Mouse (Mus musculus) stomach, embryonic 16.5 days (tissue): ENCODE data around the gene Clec2g. TPM values are rescaled to one million over a fixed set of nuclear protein-coding genes. Genes with fewer than 3 reads are reported as not detected.

Experiments
- ATAC-seq: fragments of 200-750 bp; cut with Nextera tagmentation; 2 replicates; pipeline ENCODE4 v1.8.0; 2017; ENCODE audit warnings: moderate number of reproducible peaks, moderate TSS enrichment; ENCODE audit not compliant: insufficient read depth, low FRiP score
- H3K27ac ChIP-seq: fragments of 300-500 bp; sonication (generic); 2 replicates; pipeline ENCODE4 v1.5.1; 2014; ENCODE audit warnings: low read length
- H3K27me3 ChIP-seq: fragments of 300-500 bp; sonication (generic); 2 replicates; pipeline ENCODE4 v1.6.1; 2014; ENCODE audit warnings: low read length, control low read depth, mixed read lengths; ENCODE audit not compliant: control insufficient read depth, insufficient read depth
- H3K36me3 ChIP-seq: fragments of 300-500 bp; sonication (generic); 2 replicates; pipeline ENCODE4 v1.6.1; 2014; ENCODE audit warnings: low read length; ENCODE audit not compliant: control insufficient read depth, insufficient read depth
- H3K4me1 ChIP-seq: fragments of 300-500 bp; sonication (generic); 2 replicates; pipeline ENCODE4 v1.6.1; 2014; ENCODE audit warnings: low read length, control low read depth, mixed read lengths; ENCODE audit not compliant: control insufficient read depth, insufficient read depth
- H3K4me2 ChIP-seq: fragments of 300-500 bp; sonication (generic); 2 replicates; pipeline ENCODE4 v1.6.1; 2014; ENCODE audit warnings: low read depth, low read length, mixed read lengths
- H3K4me3 ChIP-seq: fragments of 300-500 bp; sonication (generic); replicated peaks from 2 replicates; pipeline ENCODE4 v1.5.1; 2014; ENCODE audit warnings: mild to moderate bottlenecking, low read length
- H3K9ac ChIP-seq: fragments of 300-500 bp; sonication (generic); 2 replicates; pipeline ENCODE4 v1.6.1; 2014; ENCODE audit warnings: low read length
- H3K9me3 ChIP-seq: fragments of 300-500 bp; sonication (generic); replicated peaks from 2 replicates; pipeline ENCODE4 v1.6.1; 2016; ENCODE audit warnings: low read length, control low read depth; ENCODE audit not compliant: control insufficient read depth
- WGBS: fragments of 180-500 bp; shearing (Covaris S2); extraction: QIAGEN DNeasy Blood & Tissue Kit; methylation state at CpG from one replicate; pipeline ENCODE4 v1.1.7; 2014; 5-methylcytosine and 5-hydroxymethylcytosine counted together
- polyA plus RNA-seq: library from polyadenylated mRNA; unstranded; fragments of >200 nt; fragmentation: Nextera tagmentation; extraction: Ambion mirVana; gene quantifications from 2 replicates; pipeline ENCODE4 v1.2.1, GENCODE M21; 2015

Clec2g gene
- polyA plus RNA-seq, 1 experiment from 2014 or later, result 0.92 TPM

GRCm38 (mm10) chr6:128992337-128992736, 58.2 kb downstream of the Clec2g start:
- H3K27me3 ChIP-seq, result no peaks in the 10 kb centered on the region
- H3K9ac ChIP-seq, result no peak overlapping the region
- ATAC-seq, result no peak
- H3K27ac ChIP-seq, result peak overlapping the region; percentile 91
- 66% methylated on average over 2 of the region's 2 CpGs for WGBS
- H3K4me3 ChIP-seq, result no peak overlapping the region
- no peaks in the 10 kb centered on the region for H3K36me3 ChIP-seq
- H3K9me3 ChIP-seq, result no peaks in the 10 kb centered on the region
- H3K4me1 ChIP-seq, result peaks cover 3% of the 10 kb centered on the region; the same call in 1 of the 2 replicates
- H3K4me2 ChIP-seq, result no peak overlapping the region

- ATAC-seq, result peak; percentile 8; the same call in 1 of the 2 replicates
- Histone ChIP-seq H3K4me3 (peak overlapping the region; percentile 6; the same call in 1 of the 2 replicates), H3K4me2 (peak overlapping the region; percentile 24; the same call in 1 of the 2 replicates), H3K36me3 (no peaks in the 10 kb centered on the region), H3K27ac (peak overlapping the region; percentile 91), H3K9ac (peak overlapping the region; percentile 35; the same call in 1 of the 2 replicates), H3K9me3 (no peaks in the 10 kb centered on the region), H3K4me1 (peaks cover 3% of the 10 kb centered on the region; the same call in 1 of the 2 replicates), H3K27me3 (no peaks in the 10 kb centered on the region)
- 68% methylated on average over 3 of the region's 3 CpGs for WGBS
Measured at GRCm38 (mm10) chr6:128992753-128993152, 58.6 kb downstream of the Clec2g start.

GRCm38 (mm10) chr6:128993221-128993620, 59.0 kb downstream of the Clec2g start:
- H3K4me2 ChIP-seq, result 0 out of 2 replicates have a peak overlapping the region, but pooled peaks have one; percentile 24
- H3K36me3 ChIP-seq, result no peaks in the 10 kb centered on the region
- peak overlapping the region; percentile 35; the same call in 1 of the 2 replicates for H3K9ac ChIP-seq
- 0 out of 2 replicates have a peak, but pooled peaks have one; percentile 15 for ATAC-seq
- peak overlapping the region; percentile 91 for H3K27ac ChIP-seq
- no peaks in the 10 kb centered on the region for H3K9me3 ChIP-seq
- peak overlapping the region; percentile 6; the same call in 1 of the 2 replicates for H3K4me3 ChIP-seq
- no peaks in the 10 kb centered on the region for H3K27me3 ChIP-seq
- 57% methylated on average over 2 of the region's 2 CpGs for WGBS
- peaks cover 3% of the 10 kb centered on the region; the same call in 1 of the 2 replicates for H3K4me1 ChIP-seq

GRCm38 (mm10) chr6:128994336-128994735, 60.2 kb downstream of the Clec2g start:
- Histone ChIP-seq H3K9ac (no peak overlapping the region), H3K27me3 (no peaks in the 10 kb centered on the region), H3K36me3 (no peaks in the 10 kb centered on the region), H3K4me1 (peaks cover 3% of the 10 kb centered on the region; the same call in 1 of the 2 replicates), H3K9me3 (no peaks in the 10 kb centered on the region), H3K4me2 (no peak overlapping the region), H3K4me3 (no peak overlapping the region), H3K27ac (no peak overlapping the region)
- no peak for ATAC-seq
- 72% methylated on average over 4 of the region's 4 CpGs for WGBS

GRCm38 (mm10) chr6:128994742-128995141, 60.6 kb downstream of the Clec2g start:
- ATAC-seq, result no peak
- no peak overlapping the region for H3K4me3 ChIP-seq
- WGBS, result 67% methylated on average over 5 of the region's 5 CpGs
- H3K4me2 ChIP-seq, result no peak overlapping the region
- no peak overlapping the region for H3K9ac ChIP-seq
- H3K36me3 ChIP-seq, result no peaks in the 10 kb centered on the region
- H3K27ac ChIP-seq, result peak overlapping the region; percentile 49; the same call in 1 of the 2 replicates
- no peaks in the 10 kb centered on the region for H3K9me3 ChIP-seq
- no peaks in the 10 kb centered on the region for H3K27me3 ChIP-seq
- H3K4me1 ChIP-seq, result peaks cover 3% of the 10 kb centered on the region; the same call in 1 of the 2 replicates

- H3K4me3 ChIP-seq, result no peak overlapping the region
- no peaks in the 10 kb centered on the region for H3K9me3 ChIP-seq
- H3K27me3 ChIP-seq, result no peaks in the 10 kb centered on the region
- ATAC-seq, result peak; percentile 45; the same call in 1 of the 2 replicates
- peak overlapping the region; percentile 32; the same call in 1 of the 2 replicates for H3K4me2 ChIP-seq
- 70% methylated on average over 7 of the region's 7 CpGs for WGBS
- H3K36me3 ChIP-seq, result no peaks in the 10 kb centered on the region
- peaks cover 3% of the 10 kb centered on the region; the same call in 1 of the 2 replicates for H3K4me1 ChIP-seq
- peak overlapping the region; percentile 48; the same call in 1 of the 2 replicates for H3K27ac ChIP-seq
- no peak overlapping the region for H3K9ac ChIP-seq
Measured at GRCm38 (mm10) chr6:128995250-128996053, 61.3 kb downstream of the Clec2g start.

- Histone ChIP-seq H3K4me2 (peak overlapping the region; percentile 32), H3K4me3 (0 out of 2 replicates have a peak overlapping the region, but pooled peaks have one; percentile 13), H3K9me3 (no peaks in the 10 kb centered on the region), H3K9ac (peak overlapping the region; percentile 43; the same call in 1 of the 2 replicates), H3K36me3 (no peaks in the 10 kb centered on the region), H3K27me3 (no peaks in the 10 kb centered on the region), H3K4me1 (peaks cover 3% of the 10 kb centered on the region; the same call in 1 of the 2 replicates), H3K27ac (peak overlapping the region; percentile 48; the same call in 1 of the 2 replicates)
- ATAC-seq, result peak; percentile 11; the same call in 1 of the 2 replicates
- 58% methylated on average over 3 of the region's 3 CpGs for WGBS
Measured at GRCm38 (mm10) chr6:128996054-128996767, 62.0 kb downstream of the Clec2g start.

- Histone ChIP-seq H3K4me3 (0 out of 2 replicates have a peak overlapping the region, but pooled peaks have one; percentile 13), H3K36me3 (no peaks in the 10 kb centered on the region), H3K9ac (peak overlapping the region; percentile 43; the same call in 1 of the 2 replicates), H3K9me3 (no peaks in the 10 kb centered on the region), H3K4me1 (peaks cover 3% of the 10 kb centered on the region; the same call in 1 of the 2 replicates), H3K27ac (peak overlapping the region; percentile 48; the same call in 1 of the 2 replicates), H3K4me2 (peak overlapping the region; percentile 32), H3K27me3 (no peaks in the 10 kb centered on the region)
- WGBS, result 70% methylated on average over 13 of the region's 13 CpGs
- no peak for ATAC-seq
Measured at GRCm38 (mm10) chr6:128996768-128997442, 62.7 kb downstream of the Clec2g start.
